Mouse (Mus musculus): ENCODE measurements around the gene Agxt.

The Agxt gene

GRCm38 (mm10) chr1:93135036-93135526 is at the start of gene Agxt:
TSS of gene Agxt (plus strand) at chr1:93135240.
- DNase-seq: no peak

GRCm38 (mm10) chr1:93092582-93092981 is 42.5 kb upstream of the Agxt start:
- DNase-seq: no peak

DNA sequence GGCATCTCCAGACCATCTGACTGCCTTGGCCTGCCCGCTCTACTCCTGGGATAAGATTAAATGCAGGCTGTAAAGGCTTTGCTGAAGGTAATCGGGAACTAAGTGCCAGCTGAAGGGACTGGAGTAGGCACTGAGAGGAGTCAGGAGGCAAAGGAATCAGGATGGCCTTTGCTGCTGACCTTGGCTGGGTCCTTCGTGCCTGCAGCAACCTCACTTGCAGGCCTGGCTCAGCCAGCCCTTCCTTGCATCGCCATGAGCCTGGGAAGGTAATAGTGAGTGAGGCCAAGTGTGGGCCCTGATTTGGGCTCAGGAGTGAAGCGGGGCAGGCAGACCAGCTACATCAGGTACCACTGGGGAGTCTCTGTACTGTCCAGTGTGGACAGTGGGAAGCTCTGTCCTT is 36.1 kb upstream of the Agxt start:
- no peak for DNase-seq

DNA sequence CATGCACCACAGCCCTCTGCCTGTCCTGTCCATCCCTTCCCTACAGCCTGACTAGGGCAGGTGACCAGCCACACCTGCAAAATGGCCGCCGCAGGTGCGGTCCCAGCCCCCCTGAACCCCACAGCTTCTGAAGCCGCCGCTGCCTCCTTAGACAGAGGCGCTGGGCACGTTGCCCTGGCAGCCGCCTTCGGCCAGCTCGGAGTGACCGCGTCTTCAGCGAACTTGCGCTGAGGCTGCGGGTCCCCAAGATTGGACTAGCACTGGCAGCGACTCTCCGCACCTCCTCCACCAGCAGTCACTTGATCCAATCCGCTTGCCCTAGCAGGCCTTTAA is 34.8 kb upstream of the Agxt start:
- no peak for DNase-seq

- no peak for DNase-seq
These were observed 34.2 kb upstream of the Agxt start for GRCm38 (mm10) chr1:93100576-93101491.

- DNase-seq: no peak
These were observed 33.4 kb upstream of the Agxt start, which contains the start of gene Kif1a for GRCm38 (mm10) chr1:93101571-93102061. TSS of gene Kif1a (minus strand) at chr1:93101951.

GRCm38 (mm10) chr1:93102700-93103099 is 32.3 kb upstream of the Agxt start:
- DNase-seq: no peak

- peak; percentile 17 to 30 for DNase-seq
These were observed 20.2 kb upstream of the Agxt start for GRCm38 (mm10) chr1:93114713-93115463.

- DNase-seq: no peak
These were observed 19.6 kb upstream of the Agxt start for GRCm38 (mm10) chr1:93115471-93115870.

DNA sequence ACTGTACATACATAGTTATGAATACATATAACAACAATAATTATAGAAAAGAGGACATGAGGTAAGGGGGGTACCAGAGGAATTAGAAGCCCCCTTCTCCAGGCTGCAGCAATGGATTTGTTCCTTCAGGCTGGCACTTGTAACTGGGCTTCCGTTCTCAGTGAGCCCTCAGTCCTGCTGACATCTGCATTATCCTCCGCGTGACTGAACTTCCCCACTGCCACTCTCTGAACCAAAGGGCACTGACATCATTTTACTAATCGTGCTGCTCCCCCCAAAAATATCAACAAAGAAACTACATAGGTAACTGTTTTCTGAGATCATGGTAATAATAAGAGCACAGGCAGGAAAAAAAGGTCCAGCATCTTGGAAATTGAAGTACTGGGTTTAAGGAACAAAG is 16.2 kb upstream of the Agxt start:
- DNase-seq: no peak

DNA sequence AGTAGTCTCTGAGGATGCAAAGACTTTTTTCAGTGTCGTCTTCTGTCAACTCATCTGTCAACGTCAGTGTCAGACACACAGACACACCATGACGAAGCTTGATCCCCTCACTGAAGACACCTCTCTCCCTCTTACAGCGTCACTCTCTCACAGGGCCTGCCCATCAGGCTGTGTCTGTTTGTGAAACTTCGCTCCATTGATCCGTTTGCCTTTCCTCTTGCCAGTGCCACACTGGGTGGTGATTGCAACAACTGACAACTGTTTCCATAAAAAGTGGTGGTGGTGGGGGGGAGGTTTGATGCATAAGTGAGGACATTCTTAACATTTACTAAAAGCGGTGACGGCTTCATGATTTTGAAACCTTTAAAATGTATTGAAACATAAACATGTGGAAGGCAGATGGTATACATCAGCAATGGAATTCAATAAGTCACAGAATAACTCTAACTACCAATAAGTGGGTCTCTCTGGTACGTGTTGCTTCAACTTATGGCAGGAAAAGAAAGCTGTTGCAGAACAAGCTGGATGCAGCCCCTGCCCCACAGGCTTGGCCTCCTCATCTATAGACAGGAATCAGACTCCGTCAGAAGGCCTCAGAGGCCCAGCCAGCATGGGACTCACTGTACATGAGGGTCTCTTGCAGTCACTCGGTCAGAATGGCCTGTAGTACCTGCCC is 11.7 kb upstream of the Agxt start:
- DNase-seq: no peak

DNA sequence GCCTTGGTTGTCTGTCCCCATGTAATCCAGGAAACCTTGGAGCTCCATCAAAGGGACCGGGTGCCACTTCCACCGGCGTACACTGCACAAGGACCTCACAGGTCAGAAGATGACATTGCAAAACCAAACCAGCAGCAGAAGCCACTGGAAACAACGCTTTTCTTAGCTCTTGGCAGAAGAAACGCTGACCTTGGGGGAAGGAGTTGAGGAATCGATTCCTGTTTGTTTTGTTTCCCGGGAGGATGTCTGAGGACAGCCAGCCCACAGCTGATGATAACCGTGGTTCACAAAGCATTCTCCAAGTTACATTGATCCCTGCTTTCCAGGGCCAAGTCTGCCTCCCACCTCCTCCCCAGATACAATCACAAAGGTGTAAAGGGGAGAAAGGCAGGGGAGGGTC is 11.0 kb upstream of the Agxt start:
- DNase-seq: no peak

DNA sequence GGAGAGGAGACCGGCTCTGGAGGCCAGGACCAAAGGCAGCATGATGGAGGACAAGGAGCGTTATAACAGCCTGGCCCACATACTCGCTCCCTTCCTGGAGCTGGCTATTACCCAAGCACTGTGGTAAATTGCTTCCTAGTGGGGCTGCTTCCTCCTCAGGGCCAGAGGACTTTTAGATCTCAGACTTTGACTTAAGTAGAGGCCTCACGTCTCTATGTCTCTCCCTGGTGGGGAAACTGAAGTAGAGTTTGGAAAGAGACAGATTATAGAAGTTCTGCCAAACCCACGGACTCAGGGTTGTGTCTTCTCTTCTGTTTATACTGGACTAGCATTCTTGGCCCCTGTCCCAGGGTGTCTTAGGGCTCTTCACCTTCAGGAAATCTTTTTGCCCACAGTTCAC is 9.8 kb upstream of the Agxt start:
- DNase-seq: no peak

DNA sequence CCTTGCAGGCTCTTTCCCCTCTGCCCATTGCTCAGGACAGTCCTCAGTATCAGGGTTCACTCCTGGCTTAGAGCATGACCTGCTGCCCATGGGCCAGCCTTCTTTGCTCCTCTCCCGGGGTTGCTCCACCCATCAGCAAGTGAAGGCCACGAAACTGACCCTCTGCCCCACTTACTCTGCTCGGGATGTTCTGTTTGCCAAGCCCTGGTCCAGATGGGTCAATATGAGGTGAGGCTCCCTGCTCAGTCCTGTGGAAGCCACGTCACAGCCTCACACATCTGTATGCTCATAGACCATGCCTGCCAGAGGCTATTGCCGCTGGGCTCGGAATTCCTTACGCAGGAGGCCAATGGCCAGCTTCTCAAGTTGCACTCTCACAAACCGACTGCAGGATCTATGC is 6.8 kb upstream of the Agxt start:
- DNase-seq: no peak

DNA sequence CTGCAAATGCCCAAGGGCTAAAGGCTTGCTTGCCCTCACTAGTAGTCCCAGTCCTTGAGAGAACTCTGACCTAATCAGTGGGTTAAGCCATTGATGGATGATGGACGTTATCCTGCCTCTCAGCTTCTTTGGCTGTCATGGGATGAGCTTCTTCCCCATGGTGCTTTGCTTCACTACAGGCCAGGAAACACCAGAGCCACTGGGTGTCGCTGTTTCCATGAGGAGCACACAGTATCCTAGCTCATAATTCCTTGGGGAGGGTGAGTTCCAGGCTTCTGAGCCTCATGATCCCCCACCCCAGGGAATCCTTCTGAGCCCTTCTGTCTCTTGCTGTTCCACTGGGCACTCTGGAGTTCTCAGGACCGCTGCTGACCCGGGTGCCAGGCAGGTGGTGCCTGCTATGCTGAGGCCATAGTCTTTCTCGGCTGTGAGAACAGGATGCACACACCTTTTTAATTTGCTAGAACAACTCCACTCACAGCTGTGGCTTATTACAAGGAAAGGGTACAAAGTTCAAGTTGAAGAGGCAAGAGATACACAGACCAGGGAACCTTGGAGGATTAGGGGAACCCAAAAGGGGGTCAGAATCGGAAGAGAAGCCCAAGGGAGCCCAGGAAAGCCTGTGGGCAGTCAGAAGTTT is 6.2 kb upstream of the Agxt start:
- no peak for DNase-seq

DNA sequence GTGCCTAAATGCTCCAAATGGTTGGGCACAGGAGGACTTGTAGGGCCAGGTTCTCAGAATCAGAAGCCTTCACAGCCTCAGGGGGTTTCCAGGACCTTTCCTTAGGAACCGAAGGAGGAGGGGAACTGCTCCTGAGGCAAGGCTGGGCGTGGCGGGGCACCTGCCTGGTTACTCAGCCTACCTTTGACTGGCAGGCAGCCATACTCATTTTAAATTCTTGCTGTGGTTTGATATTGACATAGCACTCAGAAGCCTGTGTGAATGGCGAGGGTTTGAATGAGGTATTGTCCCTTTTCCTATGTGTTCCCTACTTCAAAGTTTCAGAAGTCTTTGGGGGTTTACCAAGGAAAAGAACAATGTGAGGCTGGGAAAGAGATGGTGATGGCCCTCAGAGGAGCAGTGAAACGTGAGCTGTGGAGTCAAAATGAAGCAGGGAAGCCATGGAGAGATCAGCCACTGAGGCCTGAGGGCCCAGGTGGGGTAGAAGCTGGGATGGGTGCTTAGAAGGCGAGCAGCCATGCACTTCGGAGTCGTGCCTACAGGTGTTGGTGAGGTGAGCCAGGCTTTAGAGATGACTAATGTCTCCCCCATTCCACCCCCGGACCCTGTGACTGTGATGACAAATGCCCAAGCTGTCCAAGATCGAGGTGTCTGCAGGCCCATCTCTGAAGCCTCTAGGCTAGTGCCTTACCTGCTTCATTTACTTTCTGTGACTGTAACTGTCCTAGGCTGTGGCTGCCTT is 4.6 kb upstream of the Agxt start:
- no peak for DNase-seq

DNA sequence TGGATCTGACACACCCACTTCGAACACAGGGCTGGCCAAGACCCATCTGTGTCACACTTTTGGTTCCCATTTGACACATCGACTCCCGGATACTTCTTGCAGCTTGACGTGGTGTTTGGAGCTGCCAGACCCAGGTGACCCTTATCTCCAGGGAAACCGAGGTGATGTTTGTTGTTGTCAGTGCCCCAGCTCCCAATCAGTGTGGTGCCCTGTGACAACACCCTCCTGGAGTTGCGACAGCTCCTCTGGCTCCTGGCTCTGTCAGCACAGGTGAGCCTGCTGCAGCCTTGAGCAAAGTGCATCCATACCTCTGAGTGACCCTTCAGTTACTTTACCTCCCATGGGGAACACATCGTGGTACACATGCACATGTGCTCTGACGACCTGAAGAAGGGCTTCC is 2.4 kb upstream of the Agxt start:
- no peak for DNase-seq

DNA sequence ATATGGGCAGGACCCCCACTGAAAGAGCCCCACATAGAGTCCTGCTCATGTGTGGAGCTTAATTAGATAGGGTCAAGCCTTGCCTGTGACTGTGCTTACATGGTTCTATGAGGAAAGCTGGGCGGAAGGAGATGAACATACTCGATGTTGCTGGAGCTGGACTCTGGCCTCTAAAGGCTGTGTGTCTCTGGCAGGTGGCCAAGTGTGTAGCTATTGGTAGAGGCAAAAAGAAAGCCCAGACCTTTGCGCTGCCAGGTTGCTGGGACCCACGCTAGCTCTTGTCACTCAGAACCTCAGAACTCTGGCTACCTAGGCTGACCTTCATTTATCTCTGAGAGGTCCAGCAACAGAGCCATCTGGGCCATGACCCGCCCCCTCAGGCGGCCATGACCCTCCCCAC is 3.5 kb downstream of the Agxt start:
- DNase-seq: no peak

- no peak for DNase-seq
These were observed 4.7 kb downstream of the Agxt start for GRCm38 (mm10) chr1:93139713-93140112.

DNA sequence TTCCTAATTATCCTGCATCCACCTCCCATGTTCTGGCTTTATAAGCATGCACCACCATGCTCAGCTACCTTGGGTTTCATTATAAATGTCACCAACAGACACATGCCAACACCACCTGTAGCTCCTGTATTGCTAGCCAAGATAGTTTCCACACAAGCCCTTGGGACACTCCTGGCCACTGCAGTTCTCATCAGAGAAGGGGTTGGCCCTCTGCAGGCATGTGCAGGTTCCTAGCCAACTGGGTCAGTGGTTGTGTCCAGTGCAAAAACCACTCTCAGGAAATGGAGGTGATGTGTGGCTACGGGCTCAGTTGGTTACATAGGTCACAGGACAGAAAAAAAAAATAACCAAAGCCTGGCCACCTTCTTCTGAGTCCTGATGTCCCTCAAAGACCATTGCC is 7.8 kb downstream of the Agxt start:
- DNase-seq: no peak

GRCm38 (mm10) chr1:93144176-93144575 is 9.1 kb downstream of the Agxt start:
- DNase-seq: no peak
